Mouse (Mus musculus) heart, adult 2 months (tissue): ENCODE results near the gene Hs6st3.

Experiments
- CTCF ChIP-seq: fragments of 200-600 bp; IDR thresholded peaks from 2 replicates; pipeline ENCODE4 v1.8.1; 2022; ENCODE audit warnings: antibody characterized with exemption, mild to moderate bottlenecking, moderate library complexity
- POLR2A ChIP-seq: fragments of 200-500 bp; IDR thresholded peaks from 2 replicates; pipeline ENCODE4 v1.6.1; 2011; ENCODE audit warnings: mild to moderate bottlenecking, low read depth, low read length, control low read depth; ENCODE audit not compliant: insufficient read depth

DNA sequence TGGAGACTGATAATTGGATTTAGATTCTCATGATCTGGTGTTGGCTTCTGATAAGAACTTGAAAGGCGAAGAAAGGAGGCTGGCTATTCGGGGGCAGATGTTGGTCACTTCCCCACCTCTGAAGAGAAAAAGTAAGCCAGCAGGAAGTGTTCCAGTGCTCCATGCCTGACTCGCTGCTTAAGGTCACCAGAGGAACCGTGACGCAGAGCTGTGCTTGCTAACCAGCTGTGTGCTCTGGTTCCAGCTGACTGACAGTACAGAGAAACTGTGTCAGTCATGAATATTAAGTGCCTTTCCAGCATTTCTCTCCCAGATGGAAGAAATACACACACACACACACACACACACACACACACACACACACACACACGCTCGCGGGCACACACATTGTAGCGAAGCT is 694.8 kb downstream of the Hs6st3 start:
- TF ChIP-seq POLR2A (no peak), CTCF (no peak)
